Comparison of ENCODE assay signal across 8 mouse cellular contexts in the genomic region with DNA sequence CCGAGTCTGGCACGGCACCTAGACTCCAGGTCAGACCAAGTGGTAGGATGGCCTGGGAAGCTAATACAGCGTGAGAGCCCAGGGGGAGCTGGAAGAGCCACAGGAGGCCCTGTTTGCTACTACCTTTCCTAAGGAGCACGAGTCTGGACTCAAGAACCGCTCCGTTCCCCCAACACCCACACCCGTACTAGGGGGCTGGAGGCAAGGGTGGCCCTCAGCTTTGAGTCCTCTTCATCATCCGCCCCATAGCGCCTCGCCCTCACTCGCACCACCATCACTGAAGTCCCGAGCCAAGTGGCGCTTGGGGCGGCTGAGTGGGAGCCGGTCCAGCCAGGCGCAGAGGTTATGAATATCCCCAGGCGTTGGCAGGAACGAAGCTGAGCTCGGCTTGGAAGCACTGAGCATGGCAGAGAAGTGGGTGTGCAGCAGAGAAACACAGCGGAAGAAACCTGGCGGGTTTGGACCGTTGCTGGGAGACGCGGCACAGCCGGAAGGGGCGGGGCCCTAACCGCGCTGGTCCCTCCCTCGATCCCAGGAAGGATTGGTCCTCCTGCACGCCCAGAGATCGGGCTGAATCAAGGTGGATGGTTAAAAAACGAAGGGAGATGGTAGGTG. TPM values are rescaled to one million over a fixed set of nuclear protein-coding genes. Genes with fewer than 3 reads are reported as not detected.
A peak's percentile ranks its signal among the peaks of the same experiment; 100 is the strongest.
DNase-seq lines count a peak whose midpoint lies in the region; ATAC-seq lines count a peak whose summit lies in the region.

A gene (minus strand): TSS at position 478 of the 615 bp plus-strand sequence.

- WGBS in embryonic facial prominence, embryonic 11.5 days, result 3% methylated on average over 32 of the region's 32 CpGs
- WGBS in intestine, embryonic 16.5 days, result 3% methylated on average over 32 of the region's 32 CpGs

- peak within 1 kb of the TSS; percentile 61 for H3K9ac ChIP-seq in embryonic facial prominence, embryonic 11.5 days (replicated peaks; ENCODE audit: low read length)
- peak within 1 kb of the TSS; percentile 55 for H3K9ac ChIP-seq in intestine, embryonic 16.5 days (ENCODE audit: low read depth, low read length)

- no peaks in the 10 kb centered on the region for H3K4me1 ChIP-seq in embryonic facial prominence, embryonic 11.5 days (ENCODE audit: control insufficient read depth, insufficient read depth, low read length)
- H3K4me1 ChIP-seq in intestine, embryonic 16.5 days (ENCODE audit: control insufficient read depth, insufficient read depth, low read length), result peaks cover 5% of the 10 kb centered on the region; the same call in 1 of the 2 replicates

- H3K36me3 ChIP-seq in embryonic facial prominence, embryonic 11.5 days (replicated peaks; ENCODE audit: control insufficient read depth, insufficient read depth, low read depth, low read length), result no peaks in the 10 kb centered on the region
- no peaks in the 10 kb centered on the region for H3K36me3 ChIP-seq in intestine, embryonic 16.5 days (ENCODE audit: control insufficient read depth, insufficient read depth, low read length)

- peak; percentile 75 for ATAC-seq in embryonic facial prominence, embryonic 11.5 days (replicated peaks; ENCODE audit: insufficient number of reproducible peaks, low FRiP score, low TSS enrichment, low read depth)
- ATAC-seq in granulocyte monocyte progenitor cell, adult 5-6 weeks (replicated peaks; ENCODE audit: poor library complexity, severe bottlenecking), result peak; percentile 53
- ATAC-seq in intestine, embryonic 16.5 days, result peak; percentile 95
- ATAC-seq in megakaryocyte progenitor cell, adult 5-6 weeks (replicated peaks; ENCODE audit: poor library complexity), result peak; percentile 68

- no peaks in the 10 kb centered on the region for H3K9me3 ChIP-seq in embryonic facial prominence, embryonic 11.5 days (replicated peaks; ENCODE audit: control insufficient read depth, low read length)
- no peaks in the 10 kb centered on the region for H3K9me3 ChIP-seq in intestine, embryonic 16.5 days (ENCODE audit: control insufficient read depth, low read length)

- H3K4me3 ChIP-seq in embryonic facial prominence, embryonic 11.5 days (ENCODE audit: low read depth, low read length), result peak within 1 kb of the TSS; percentile 39
- peak within 1 kb of the TSS; percentile 54 for H3K4me3 ChIP-seq in intestine, embryonic 16.5 days (ENCODE audit: low read length)

- H3K4me2 ChIP-seq in embryonic facial prominence, embryonic 11.5 days (ENCODE audit: low read depth, low read length), result peak within 1 kb of the TSS; percentile 75
- peak within 1 kb of the TSS; percentile 69 for H3K4me2 ChIP-seq in intestine, embryonic 16.5 days (ENCODE audit: low read depth, low read length)

- no peak within 1 kb of the TSS for H3K27ac ChIP-seq in embryonic facial prominence, embryonic 11.5 days (replicated peaks; ENCODE audit: low read depth, low read length)
- H3K27ac ChIP-seq in intestine, embryonic 16.5 days (ENCODE audit: low read length), result no peak within 1 kb of the TSS

- intact Hi-C loops in left cerebral cortex, postnatal 14 days (cut with DNase I), result loop anchor here (10.0 kb wide), 1 partner anchor 166 kb away; no protein-coding TSS in a partner anchor

- DNase-seq in adrenal gland, postnatal 14 days, result peak; percentile 93
- peak; percentile 89 for DNase-seq in embryonic facial prominence, embryonic 11.5 days (ENCODE audit: low spot score)
- peak; percentile 91 to 92 for DNase-seq in left cerebral cortex, postnatal 14 days (ENCODE audit: low spot score in 2 of 2)
- DNase-seq in right cerebral cortex, postnatal 14 days, result peak; percentile 86
- peak; percentile 88 for DNase-seq in urinary bladder, postnatal 14 days (ENCODE audit: low spot score)

- no peaks in the 10 kb centered on the region for H3K27me3 ChIP-seq in embryonic facial prominence, embryonic 11.5 days (ENCODE audit: control insufficient read depth, insufficient read depth, low read length)
- no peaks in the 10 kb centered on the region for H3K27me3 ChIP-seq in intestine, embryonic 16.5 days (replicated peaks; ENCODE audit: control insufficient read depth, insufficient read depth, low read length)

RNA-seq across cellular contexts. Expression of the gene that starts here (rescaled TPM):
- total RNA-seq in adrenal gland, postnatal 14 days (2021), result not detected in 2 replicates
- polyA plus RNA-seq in embryonic facial prominence, embryonic 11.5 days (2014; fragmentation: Nextera tagmentation; extraction: Ambion mirVana), result 0.21 and 0.36 TPM in 2 replicates
- total RNA-seq in granulocyte monocyte progenitor cell, adult 5-6 weeks (2014; fragmentation: Nextera tagmentation), result 0.62 TPM in 1 of 2 replicates, not detected in the other
- total RNA-seq in granulocyte monocyte progenitor cell, adult 5-6 weeks (2017), result 0.52 TPM in 1 of 2 replicates, not detected in the other
- polyA plus RNA-seq in intestine, embryonic 16.5 days (2015; fragmentation: Nextera tagmentation; extraction: Ambion mirVana), result 0.13 TPM in 1 of 2 replicates, not detected in the other
- under 1 TPM; 0.79 to 0.89 TPM for total RNA-seq in left cerebral cortex, postnatal 14 days (2021)
- 0.10 and 0.27 TPM in 2 replicates for total RNA-seq in megakaryocyte progenitor cell, adult 5-6 weeks (2015)
- 0.57 TPM in 1 of 2 replicates, not detected in the other for total RNA-seq in megakaryocyte progenitor cell, adult 5-6 weeks (2017)

Comparison
In these comparisons a context has a peak if more than half of its experiments do, and no peak if none do; other contexts are left out.
1. Peak in DNase-seq in adrenal gland, postnatal 14 days; RNA of the gene not detected or under 1 TPM.
2. Peak in DNase-seq, ATAC-seq, H3K4me3 ChIP-seq, H3K9ac ChIP-seq and H3K4me2 ChIP-seq in embryonic facial prominence, embryonic 11.5 days; RNA of the gene not detected or under 1 TPM.
3. Peak in ATAC-seq in granulocyte monocyte progenitor cell, adult 5-6 weeks; RNA of the gene not detected or under 1 TPM.
4. Peak in ATAC-seq, H3K4me3 ChIP-seq, H3K9ac ChIP-seq and H3K4me2 ChIP-seq in intestine, embryonic 16.5 days; RNA of the gene not detected or under 1 TPM.
5. Peak in DNase-seq in left cerebral cortex, postnatal 14 days; RNA of the gene not detected or under 1 TPM.
6. Peak in ATAC-seq in megakaryocyte progenitor cell, adult 5-6 weeks; RNA of the gene not detected or under 1 TPM.